Comparison of ENCODE assay signal across 30 mouse cellular contexts in genomic region chr5:143149536-143149935, GRCm38 (mm10). TPM values are rescaled to one million over a fixed set of nuclear protein-coding genes. Genes with fewer than 3 reads are reported as not detected.
DNase-seq lines count a peak whose midpoint lies in the region; ATAC-seq and TF ChIP-seq lines count a peak whose summit lies in the region.
"Had no signal": no experiment of that assay in that cellular context is flagged by ENCODE, and none has a peak within 500 bp of the region (broad histone marks: within the 10 kb centered on the region; RNA-seq: fewer than 3 reads in every experiment).

No protein-coding gene starts in this region.

- no peak overlapping the region for H3K4me2 ChIP-seq in forebrain, postnatal 0 days (ENCODE audit: low read depth)
- H3K4me2 ChIP-seq in forebrain, embryonic 11.5 days (ENCODE audit: low read depth, low read length, severe bottlenecking): no peak overlapping the region
- H3K4me2 ChIP-seq in liver, postnatal 0 days (ENCODE audit: low read depth, low read length): no peak overlapping the region
- H3K4me2 ChIP-seq in liver, embryonic 11.5 days: no peak overlapping the region
- no peak overlapping the region for H3K4me2 ChIP-seq in hindbrain, embryonic 14.5 days (replicated peaks)
- H3K4me2 ChIP-seq: embryonic facial prominence, embryonic 15.5 days; forebrain, embryonic 15.5 days; hindbrain, embryonic 13.5 days had no signal

- no peaks in the 10 kb centered on the region for H3K4me1 ChIP-seq in forebrain, postnatal 0 days (ENCODE audit: insufficient read depth)
- no peaks in the 10 kb centered on the region for H3K4me1 ChIP-seq in forebrain, embryonic 11.5 days (replicated peaks; ENCODE audit: control insufficient read depth, insufficient read depth, low read length)
- H3K4me1 ChIP-seq in liver, postnatal 0 days (ENCODE audit: insufficient read depth): no peaks in the 10 kb centered on the region
- no peaks in the 10 kb centered on the region for H3K4me1 ChIP-seq in liver, embryonic 11.5 days (replicated peaks; ENCODE audit: control insufficient read depth, insufficient read depth, low read length)
- no peaks in the 10 kb centered on the region for H3K4me1 ChIP-seq in hindbrain, embryonic 14.5 days (replicated peaks; ENCODE audit: control insufficient read depth, insufficient read depth, low read length)
- H3K4me1 ChIP-seq: embryonic facial prominence, embryonic 15.5 days; forebrain, embryonic 10.5 days; forebrain, embryonic 15.5 days; heart, embryonic 10.5 days; hindbrain, embryonic 13.5 days had no signal

- 94% methylated on average over 2 of the region's 2 CpGs for WGBS in forebrain, postnatal 0 days
- WGBS in forebrain, embryonic 11.5 days: 97% methylated on average over 2 of the region's 2 CpGs
- 72% methylated on average over 2 of the region's 2 CpGs for WGBS in liver, postnatal 0 days (ENCODE audit: insufficient replicate concordance)
- 85% methylated on average over 2 of the region's 2 CpGs for WGBS in liver, embryonic 11.5 days
- 82% methylated on average over 2 of the region's 2 CpGs for WGBS in hindbrain, embryonic 14.5 days

- TF ChIP-seq CTCF in forebrain, postnatal 0 days (IDR thresholded peaks at IDR 0.05; ENCODE audit: low read depth): peak; percentile 6; the same call in 1 of the 2 replicates
- 0 out of 2 replicates have a peak, but pooled peaks have one; percentile 21 for TF ChIP-seq CTCF in liver, postnatal 0 days (IDR thresholded peaks at IDR 0.05; ENCODE audit: low read depth)

- no peak for DNase-seq in forebrain, postnatal 0 days
- DNase-seq in forebrain, embryonic 11.5 days (ENCODE audit: low spot score): no peak
- DNase-seq in liver, postnatal 0 days: no peak
- DNase-seq in liver, embryonic 11.5 days (ENCODE audit: low spot score): no peak
- peak; percentile 66 for DNase-seq in R1 (ENCODE audit: low read depth, low spot score)
- DNase-seq in hindbrain, embryonic 14.5 days (ENCODE audit: low spot score): no peak
- DNase-seq in kidney, adult 9 months: no peak
- DNase-seq: adrenal gland, postnatal 14 days; B cell, adult 2 months; cerebellum, adult 2 months; cerebellum, postnatal 10 days; embryo, embryonic 11 days; gastrocnemius, postnatal 10 days; heart, adult 18-20 months; heart, postnatal 10 days had no signal

- no peak overlapping the region for H3K27ac ChIP-seq in forebrain, postnatal 0 days (ENCODE audit: low read depth, low read length)
- H3K27ac ChIP-seq in forebrain, embryonic 11.5 days (ENCODE audit: low read depth, low read length): no peak overlapping the region
- no peak overlapping the region for H3K27ac ChIP-seq in liver, postnatal 0 days (ENCODE audit: low read depth)
- H3K27ac ChIP-seq in liver, embryonic 11.5 days (ENCODE audit: low read depth, low read length): no peak overlapping the region
- H3K27ac ChIP-seq in hindbrain, embryonic 14.5 days: no peak overlapping the region
- H3K27ac ChIP-seq: embryonic facial prominence, embryonic 15.5 days; forebrain, embryonic 10.5 days; forebrain, embryonic 15.5 days; heart, embryonic 10.5 days; hindbrain, embryonic 13.5 days had no signal

- ATAC-seq in forebrain, postnatal 0 days: no peak
- ATAC-seq in forebrain, embryonic 11.5 days (replicated peaks; ENCODE audit: low FRiP score): no peak
- no peak for ATAC-seq in liver, postnatal 0 days
- ATAC-seq in liver, embryonic 11.5 days (replicated peaks; ENCODE audit: low FRiP score): no peak
- ATAC-seq in hindbrain, embryonic 14.5 days (ENCODE audit: low FRiP score): no peak
- ATAC-seq: activated CD4-positive, CD25-positive, alpha-beta regulatory T cell, adult 4 months; CD4-positive, CD25-positive, alpha-beta regulatory T cell, adult 4 months; forebrain, embryonic 15.5 days had no signal

- no peaks in the 10 kb centered on the region for H3K9me3 ChIP-seq in forebrain, postnatal 0 days (ENCODE audit: low read length)
- H3K9me3 ChIP-seq in forebrain, embryonic 11.5 days (ENCODE audit: control insufficient read depth, low read length): no peaks in the 10 kb centered on the region; the same call in 1 of the 2 replicates
- H3K9me3 ChIP-seq in liver, postnatal 0 days (ENCODE audit: low read length): peaks cover 5% of the 10 kb centered on the region
- H3K9me3 ChIP-seq in liver, embryonic 11.5 days (ENCODE audit: control insufficient read depth, low read length): peaks cover 2% of the 10 kb centered on the region
- H3K9me3 ChIP-seq in hindbrain, embryonic 14.5 days (ENCODE audit: control insufficient read depth, low read length): no peaks in the 10 kb centered on the region
- H3K9me3 ChIP-seq: embryonic facial prominence, embryonic 15.5 days; forebrain, embryonic 15.5 days; heart, embryonic 10.5 days had no signal

- no peaks in the 10 kb centered on the region for H3K27me3 ChIP-seq in forebrain, postnatal 0 days (ENCODE audit: insufficient read depth, low read length)
- no peaks in the 10 kb centered on the region for H3K27me3 ChIP-seq in forebrain, embryonic 11.5 days (ENCODE audit: control insufficient read depth, insufficient read depth, low read length)
- H3K27me3 ChIP-seq in liver, postnatal 0 days (ENCODE audit: insufficient read depth, low read length): no peaks in the 10 kb centered on the region
- peaks cover 1% of the 10 kb centered on the region; the same call in 1 of the 2 replicates for H3K27me3 ChIP-seq in liver, embryonic 11.5 days (replicated peaks; ENCODE audit: control insufficient read depth, insufficient read depth, low read length)
- H3K27me3 ChIP-seq in hindbrain, embryonic 14.5 days (ENCODE audit: control insufficient read depth, insufficient read depth, low read length): no peaks in the 10 kb centered on the region
- H3K27me3 ChIP-seq: forebrain, embryonic 15.5 days; hindbrain, embryonic 13.5 days had no signal

- H3K4me3 ChIP-seq in forebrain, postnatal 0 days (ENCODE audit: low read depth, low read length): no peak overlapping the region
- H3K4me3 ChIP-seq in forebrain, embryonic 11.5 days (ENCODE audit: low read depth, low read length): no peak overlapping the region
- H3K4me3 ChIP-seq in liver, postnatal 0 days (ENCODE audit: low read depth, low read length): no peak overlapping the region
- no peak overlapping the region for H3K4me3 ChIP-seq in liver, embryonic 11.5 days (ENCODE audit: low read depth, low read length)
- no peak overlapping the region for H3K4me3 ChIP-seq in hindbrain, embryonic 14.5 days (replicated peaks; ENCODE audit: low read length)
- H3K4me3 ChIP-seq: embryonic facial prominence, embryonic 15.5 days; erythroblast, embryonic 14.5 days; forebrain, embryonic 10.5 days; forebrain, embryonic 15.5 days; heart, embryonic 10.5 days; hindbrain, embryonic 13.5 days had no signal

- no peak for TF ChIP-seq EP300 in liver, postnatal 0 days (IDR thresholded peaks at IDR 0.05; ENCODE audit: low read depth)

- no peak overlapping the region for H3K9ac ChIP-seq in forebrain, postnatal 0 days
- no peak overlapping the region for H3K9ac ChIP-seq in forebrain, embryonic 11.5 days (ENCODE audit: low read length)
- H3K9ac ChIP-seq in liver, postnatal 0 days (replicated peaks): no peak overlapping the region
- no peak overlapping the region for H3K9ac ChIP-seq in liver, embryonic 11.5 days (ENCODE audit: low read depth, low read length)
- no peak overlapping the region for H3K9ac ChIP-seq in hindbrain, embryonic 14.5 days
- H3K9ac ChIP-seq: embryonic facial prominence, embryonic 15.5 days; forebrain, embryonic 15.5 days; hindbrain, embryonic 13.5 days had no signal

- H3K36me3 ChIP-seq in forebrain, postnatal 0 days (ENCODE audit: insufficient read depth): no peaks in the 10 kb centered on the region
- no peaks in the 10 kb centered on the region for H3K36me3 ChIP-seq in forebrain, embryonic 11.5 days (ENCODE audit: control insufficient read depth, insufficient read depth, low read length)
- H3K36me3 ChIP-seq in liver, postnatal 0 days (replicated peaks; ENCODE audit: insufficient read depth, low read length): no peaks in the 10 kb centered on the region
- H3K36me3 ChIP-seq in liver, embryonic 11.5 days (ENCODE audit: control insufficient read depth, insufficient read depth, low read length): no peaks in the 10 kb centered on the region
- H3K36me3 ChIP-seq in hindbrain, embryonic 14.5 days (replicated peaks; ENCODE audit: control insufficient read depth, insufficient read depth): no peaks in the 10 kb centered on the region
- H3K36me3 ChIP-seq: embryonic facial prominence, embryonic 15.5 days; forebrain, embryonic 10.5 days; forebrain, embryonic 15.5 days; heart, embryonic 10.5 days; hindbrain, embryonic 13.5 days had no signal

RNA-seq across cellular contexts. Expression of gene Olfr718-ps1, which starts 2.2 kb away (rescaled TPM):
- not detected in 2 replicates for total RNA-seq in forebrain, postnatal 0 days (2014; rRNA removed)
- polyA plus RNA-seq in forebrain, postnatal 0 days (2015; fragmentation: Nextera tagmentation; extraction: Ambion mirVana): not detected in 2 replicates
- polyA plus RNA-seq in forebrain, embryonic 11.5 days (2014; fragmentation: Nextera tagmentation; extraction: Ambion mirVana): 0.07 TPM in 1 of 2 replicates, not detected in the other
- polyA plus RNA-seq in liver, postnatal 0 days (2015; fragmentation: Nextera tagmentation; extraction: Ambion mirVana): 0.11 TPM in 1 of 2 replicates, not detected in the other
- polyA plus RNA-seq in liver, embryonic 11.5 days (2014; fragmentation: Nextera tagmentation; extraction: Ambion mirVana): not detected in 2 replicates
- 0.07 TPM in 1 of 2 replicates, not detected in the other for polyA plus RNA-seq in hindbrain, embryonic 14.5 days (2014; fragmentation: Nextera tagmentation; extraction: Ambion mirVana)
- total RNA-seq: adrenal gland, adult 18-20 months; adrenal gland, postnatal 14 days; gastrocnemius, postnatal 10 days; heart, adult 18-20 months; hematopoietic stem cell, adult 5-6 weeks had no signal
- polyA plus RNA-seq: activated CD4-positive, CD25-positive, alpha-beta regulatory T cell, adult 4 months; cerebellum, adult 2 months; embryonic facial prominence, embryonic 11.5 days; erythroblast, embryonic 14.5 days; forebrain, embryonic 10.5 days; forebrain, embryonic 15.5 days; frontal cortex, adult 2 months; heart, embryonic 14.5 days had no signal

RNA-seq across cellular contexts. Expression of gene Rbak, which starts 31.0 kb away (rescaled TPM):
- 19.9 and 22.6 TPM in 2 replicates for total RNA-seq in forebrain, postnatal 0 days (2014; rRNA removed)
- polyA plus RNA-seq in forebrain, postnatal 0 days (2015; fragmentation: Nextera tagmentation; extraction: Ambion mirVana): 7.5 and 9.7 TPM in 2 replicates
- polyA plus RNA-seq in forebrain, embryonic 11.5 days (2014; fragmentation: Nextera tagmentation; extraction: Ambion mirVana): 15.9 and 17.2 TPM in 2 replicates
- polyA plus RNA-seq in liver, postnatal 0 days (2015; fragmentation: Nextera tagmentation; extraction: Ambion mirVana): 1.5 and 1.6 TPM in 2 replicates
- 6.7 and 8.9 TPM in 2 replicates for polyA plus RNA-seq in liver, embryonic 11.5 days (2014; fragmentation: Nextera tagmentation; extraction: Ambion mirVana)
- polyA plus RNA-seq in hindbrain, embryonic 14.5 days (2014; fragmentation: Nextera tagmentation; extraction: Ambion mirVana): 10.4 and 13.9 TPM in 2 replicates

RNA-seq across cellular contexts. Expression of gene Spdye4b, which starts 31.3 kb away (rescaled TPM):
- 0.62 TPM in 1 of 2 replicates, not detected in the other for total RNA-seq in forebrain, postnatal 0 days (2014; rRNA removed)
- not detected in 2 replicates for polyA plus RNA-seq in forebrain, postnatal 0 days (2015; fragmentation: Nextera tagmentation; extraction: Ambion mirVana)
- polyA plus RNA-seq in forebrain, embryonic 11.5 days (2014; fragmentation: Nextera tagmentation; extraction: Ambion mirVana): not detected in 2 replicates
- polyA plus RNA-seq in liver, postnatal 0 days (2015; fragmentation: Nextera tagmentation; extraction: Ambion mirVana): not detected in 2 replicates
- polyA plus RNA-seq in liver, embryonic 11.5 days (2014; fragmentation: Nextera tagmentation; extraction: Ambion mirVana): 0.21 TPM in 1 of 2 replicates, not detected in the other
- not detected in 2 replicates for polyA plus RNA-seq in hindbrain, embryonic 14.5 days (2014; fragmentation: Nextera tagmentation; extraction: Ambion mirVana)
- total RNA-seq: adrenal gland, adult 18-20 months; adrenal gland, postnatal 14 days; common myeloid progenitor, adult 5-6 weeks; gastrocnemius, postnatal 10 days; gastrocnemius, postnatal 4 days; heart, adult 18-20 months; heart, postnatal 10 days; hematopoietic stem cell, adult 5-6 weeks had no signal
- polyA plus RNA-seq: CD4-positive, CD25-positive, alpha-beta regulatory T cell, adult 4 months; cerebellum, adult 2 months; embryonic facial prominence, embryonic 11.5 days; embryonic facial prominence, embryonic 15.5 days; erythroblast, embryonic 14.5 days; forebrain, embryonic 10.5 days; forebrain, embryonic 15.5 days; frontal cortex, adult 2 months; heart, embryonic 10.5 days; heart, embryonic 14.5 days; hindbrain, embryonic 13.5 days had no signal

RNA-seq across cellular contexts. Expression of gene Rnf216, which starts 36.7 kb away (rescaled TPM):
- total RNA-seq in forebrain, postnatal 0 days (2014; rRNA removed): 35.2 and 41.0 TPM in 2 replicates
- polyA plus RNA-seq in forebrain, postnatal 0 days (2015; fragmentation: Nextera tagmentation; extraction: Ambion mirVana): 25.9 and 29.3 TPM in 2 replicates
- polyA plus RNA-seq in forebrain, embryonic 11.5 days (2014; fragmentation: Nextera tagmentation; extraction: Ambion mirVana): 38.6 and 42.7 TPM in 2 replicates
- 8.4 and 10.5 TPM in 2 replicates for polyA plus RNA-seq in liver, postnatal 0 days (2015; fragmentation: Nextera tagmentation; extraction: Ambion mirVana)
- polyA plus RNA-seq in liver, embryonic 11.5 days (2014; fragmentation: Nextera tagmentation; extraction: Ambion mirVana): 28.7 and 34.7 TPM in 2 replicates
- 29.4 and 29.8 TPM in 2 replicates for polyA plus RNA-seq in hindbrain, embryonic 14.5 days (2014; fragmentation: Nextera tagmentation; extraction: Ambion mirVana)
